Mouse (Mus musculus) forebrain, embryonic 11.5 days (tissue): ENCODE measurements around the gene Hoxa7. TPM values are rescaled to one million over a fixed set of nuclear protein-coding genes. Genes with fewer than 3 reads are reported as not detected.
A peak's percentile ranks its signal among the peaks of the same experiment; 100 is the strongest.

Source experiments
- ATAC-seq: fragments of 200-750 bp; cut with Nextera tagmentation; replicated peaks from 2 replicates; pipeline ENCODE4 v1.8.0; 2017; ENCODE audit warnings: moderate TSS enrichment; ENCODE audit not compliant: low FRiP score
- DNase-seq: peaks from one replicate; pipeline ENCODE4 v3.0.0-alpha.2; 2017; ENCODE audit warnings: low spot score
- H3K27ac ChIP-seq: fragments of 300-500 bp; sonication (generic); 2 replicates; pipeline ENCODE4 v1.5.1; 2014; ENCODE audit warnings: low read depth, low read length
- H3K27me3 ChIP-seq: fragments of 300-500 bp; sonication (generic); 2 replicates; pipeline ENCODE4 v1.6.1; 2014; ENCODE audit warnings: mild to moderate bottlenecking, low read length, mixed read lengths; ENCODE audit not compliant: control insufficient read depth, insufficient read depth
- H3K36me3 ChIP-seq: fragments of 300-500 bp; sonication (generic); 2 replicates; pipeline ENCODE4 v1.6.1; 2014; ENCODE audit warnings: mild to moderate bottlenecking, low read length, moderate library complexity, mixed read lengths; ENCODE audit not compliant: control insufficient read depth, insufficient read depth
- H3K4me1 ChIP-seq: fragments of 300-500 bp; sonication (generic); replicated peaks from 2 replicates; pipeline ENCODE4 v1.6.1; 2014; ENCODE audit warnings: low read length, mixed read lengths; ENCODE audit not compliant: control insufficient read depth, insufficient read depth
- H3K4me2 ChIP-seq: fragments of 300-500 bp; sonication (generic); 2 replicates; pipeline ENCODE4 v1.6.1; 2014; ENCODE audit warnings: low read depth, mild to moderate bottlenecking, low read length, moderate library complexity, mixed read lengths; ENCODE audit not compliant: severe bottlenecking
- H3K4me3 ChIP-seq: fragments of 300-500 bp; sonication (generic); 2 replicates; pipeline ENCODE4 v1.5.1; 2014; ENCODE audit warnings: low read depth, low read length
- H3K9ac ChIP-seq: fragments of 300-500 bp; sonication (generic); 2 replicates; pipeline ENCODE4 v1.6.1; 2014; ENCODE audit warnings: low read length
- H3K9me3 ChIP-seq: fragments of 300-500 bp; sonication (generic); 2 replicates; pipeline ENCODE4 v1.6.1; 2016; ENCODE audit warnings: low read length, mixed read lengths; ENCODE audit not compliant: control insufficient read depth
- WGBS: fragments of 180-500 bp; shearing (Covaris S2); extraction: QIAGEN DNeasy Blood & Tissue Kit; methylation state at CpG from one replicate; pipeline ENCODE4 v1.1.7; 2014; 5-methylcytosine and 5-hydroxymethylcytosine counted together
- polyA plus RNA-seq: library from polyadenylated mRNA; unstranded; fragments of >200 nt; fragmentation: Nextera tagmentation; extraction: Ambion mirVana; gene quantifications from 2 replicates; pipeline ENCODE4 v1.2.1, GENCODE M21; 2014

The Hoxa7 gene
- polyA plus RNA-seq, 1 experiment from 2014 or later: not detected

- Histone ChIP-seq H3K9ac (no peak within 1 kb of the TSS), H3K4me2 (no peak within 1 kb of the TSS)
- WGBS: 3% methylated on average over 38 of the region's 38 CpGs
Measured at GRCm38 (mm10) chr6:52213119-52213986, 8.3 kb downstream of the Hoxa7 start, which contains the start of the genes Hoxa3 and Gm28308. Hoxa3 (minus strand) TSS chr6:52213336. Gm28308 (minus strand) TSS chr6:52213339.

GRCm38 (mm10) chr6:52212556-52213118, 9.0 kb downstream of the Hoxa7 start:
- DNase-seq: peak; percentile 47

More at GRCm38 (mm10) chr6:52213119-52213986, 8.3 kb downstream of the Hoxa7 start, which contains the start of the genes Hoxa3 and Gm28308:
- H3K36me3 ChIP-seq: no peaks in the 10 kb centered on the region
- no peak for ATAC-seq
- H3K4me3 ChIP-seq: no peak within 1 kb of the TSS
- H3K9me3 ChIP-seq: no peaks in the 10 kb centered on the region
- H3K27ac ChIP-seq: no peak within 1 kb of the TSS
- DNase-seq: peak; percentile 62
- peaks cover 99% of the 10 kb centered on the region for H3K27me3 ChIP-seq
- H3K4me1 ChIP-seq: peaks cover 11% of the 10 kb centered on the region

GRCm38 (mm10) chr6:52211961-52212360, 9.7 kb downstream of the Hoxa7 start:
- H3K4me2 ChIP-seq: no peak overlapping the region

More at GRCm38 (mm10) chr6:52212556-52213118, 9.0 kb downstream of the Hoxa7 start:
- Histone ChIP-seq H3K36me3 (no peaks in the 10 kb centered on the region), H3K27ac (no peak overlapping the region), H3K4me3 (no peak overlapping the region), H3K4me1 (peaks cover 11% of the 10 kb centered on the region), H3K9me3 (no peaks in the 10 kb centered on the region), H3K4me2 (no peak overlapping the region), H3K27me3 (peaks cover 99% of the 10 kb centered on the region), H3K9ac (no peak overlapping the region)
- no peak for ATAC-seq
- WGBS: under 1% methylated on average over 22 of the region's 22 CpGs

GRCm38 (mm10) chr6:52211170-52211935, 10.3 kb downstream of the Hoxa7 start:
- no peak for ATAC-seq
- Histone ChIP-seq H3K4me3 (no peak overlapping the region), H3K9me3 (no peaks in the 10 kb centered on the region), H3K27me3 (peaks cover 99% of the 10 kb centered on the region), H3K27ac (no peak overlapping the region), H3K4me1 (peaks cover 5% of the 10 kb centered on the region; the same call in 1 of the 2 replicates), H3K36me3 (no peaks in the 10 kb centered on the region), H3K9ac (no peak overlapping the region), H3K4me2 (no peak overlapping the region)
- WGBS: under 1% methylated on average over 37 of the region's 37 CpGs
- DNase-seq: peak; percentile 88

More at GRCm38 (mm10) chr6:52211961-52212360, 9.7 kb downstream of the Hoxa7 start:
- Histone ChIP-seq H3K9me3 (no peaks in the 10 kb centered on the region), H3K36me3 (no peaks in the 10 kb centered on the region), H3K4me3 (no peak overlapping the region), H3K27me3 (peaks cover 99% of the 10 kb centered on the region), H3K27ac (no peak overlapping the region), H3K9ac (no peak overlapping the region), H3K4me1 (peaks cover 6% of the 10 kb centered on the region)
- 3% methylated on average over 13 of the region's 13 CpGs for WGBS
- no peak for ATAC-seq
- peak; percentile 58 for DNase-seq

GRCm38 (mm10) chr6:52209685-52210046, 12.0 kb downstream of the Hoxa7 start:
- Histone ChIP-seq H3K27me3 (peaks cover 99% of the 10 kb centered on the region), H3K27ac (no peak overlapping the region), H3K9me3 (no peaks in the 10 kb centered on the region), H3K4me2 (no peak overlapping the region), H3K9ac (no peak overlapping the region), H3K4me1 (peaks cover 5% of the 10 kb centered on the region; the same call in 1 of the 2 replicates), H3K36me3 (no peaks in the 10 kb centered on the region), H3K4me3 (no peak overlapping the region)
- WGBS: 5% methylated on average over 12 of the region's 12 CpGs
- DNase-seq (no peak), ATAC-seq (no peak)

GRCm38 (mm10) chr6:52208868-52209684, 12.6 kb downstream of the Hoxa7 start:
- Histone ChIP-seq H3K27ac (no peak overlapping the region), H3K27me3 (peaks cover 99% of the 10 kb centered on the region), H3K4me1 (peaks cover 5% of the 10 kb centered on the region; the same call in 1 of the 2 replicates), H3K4me2 (no peak overlapping the region), H3K9ac (no peak overlapping the region), H3K4me3 (no peak overlapping the region), H3K9me3 (no peaks in the 10 kb centered on the region), H3K36me3 (no peaks in the 10 kb centered on the region)
- WGBS: 2% methylated on average over 18 of the region's 18 CpGs
- ATAC-seq: no peak
- peak; percentile 52 for DNase-seq

- ATAC-seq (no peak), DNase-seq (peak; percentile 55)
- H3K4me3 ChIP-seq: no peak within 1 kb of the TSS
- no peaks in the 10 kb centered on the region for H3K9me3 ChIP-seq
- H3K4me1 ChIP-seq: peaks cover 7% of the 10 kb centered on the region; the same call in 1 of the 2 replicates
- no peak within 1 kb of the TSS for H3K9ac ChIP-seq
- no peaks in the 10 kb centered on the region for H3K36me3 ChIP-seq
- H3K4me2 ChIP-seq: no peak within 1 kb of the TSS
- H3K27me3 ChIP-seq: peaks cover 99% of the 10 kb centered on the region
- H3K27ac ChIP-seq: no peak within 1 kb of the TSS
- 1% methylated on average over 47 of the region's 47 CpGs for WGBS
Measured at GRCm38 (mm10) chr6:52208072-52208867, 13.4 kb downstream of the Hoxa7 start, which contains the start of gene Hoxa6. Hoxa6 (minus strand) TSS chr6:52208722.
